Mouse (Mus musculus): Measurements from ENCODE around the gene Trip10. TPM values are rescaled to one million over a fixed set of nuclear protein-coding genes. Genes with fewer than 3 reads are reported as not detected.

Gene Trip10
- polyA plus RNA-seq, 1 experiment from 2014 or later = 32.5 TPM

GRCm38 (mm10) chr17:57219167-57219883, 29.9 kb upstream of the Trip10 start:
- no peaks in the 10 kb centered on the region for H3K4me1 ChIP-seq (replicated peaks; ENCODE audit: control insufficient read depth, insufficient read depth, low read length)
- DNase-seq (ENCODE audit: low spot score) = peak; percentile 82
- ATAC-seq (replicated peaks; ENCODE audit: low FRiP score) = no peak; the same call in 1 of the 2 replicates
- 18% methylated on average over 11 of the region's 11 CpGs for WGBS
- no peak overlapping the region for H3K4me2 ChIP-seq (ENCODE audit: low read depth, low read length, severe bottlenecking)
- no peak overlapping the region for H3K27ac ChIP-seq (ENCODE audit: low read depth, low read length)
- H3K4me3 ChIP-seq (ENCODE audit: low read depth, low read length) = no peak overlapping the region
- H3K9ac ChIP-seq (ENCODE audit: low read length) = no peak overlapping the region
- no peaks in the 10 kb centered on the region for H3K36me3 ChIP-seq (ENCODE audit: control insufficient read depth, insufficient read depth, low read length)
- no peaks in the 10 kb centered on the region for H3K9me3 ChIP-seq (ENCODE audit: control insufficient read depth, low read length)
- H3K27me3 ChIP-seq (ENCODE audit: control insufficient read depth, insufficient read depth, low read length) = no peaks in the 10 kb centered on the region

- DNase-seq (ENCODE audit: low spot score) (peak; percentile 54), ATAC-seq (replicated peaks; ENCODE audit: low FRiP score) (no peak)
- Histone ChIP-seq H3K9me3 (ENCODE audit: control insufficient read depth, low read length) (no peaks in the 10 kb centered on the region), H3K4me1 (replicated peaks; ENCODE audit: control insufficient read depth, insufficient read depth, low read length) (no peaks in the 10 kb centered on the region), H3K36me3 (ENCODE audit: control insufficient read depth, insufficient read depth, low read length) (no peaks in the 10 kb centered on the region), H3K27ac (ENCODE audit: low read depth, low read length) (no peak overlapping the region), H3K4me3 (ENCODE audit: low read depth, low read length) (no peak overlapping the region), H3K27me3 (ENCODE audit: control insufficient read depth, insufficient read depth, low read length) (no peaks in the 10 kb centered on the region), H3K9ac (ENCODE audit: low read length) (no peak overlapping the region), H3K4me2 (ENCODE audit: low read depth, low read length, severe bottlenecking) (no peak overlapping the region)
- 17% methylated on average over 3 of the region's 3 CpGs for WGBS
Measured at GRCm38 (mm10) chr17:57219884-57220207, 29.4 kb upstream of the Trip10 start.

DNA sequence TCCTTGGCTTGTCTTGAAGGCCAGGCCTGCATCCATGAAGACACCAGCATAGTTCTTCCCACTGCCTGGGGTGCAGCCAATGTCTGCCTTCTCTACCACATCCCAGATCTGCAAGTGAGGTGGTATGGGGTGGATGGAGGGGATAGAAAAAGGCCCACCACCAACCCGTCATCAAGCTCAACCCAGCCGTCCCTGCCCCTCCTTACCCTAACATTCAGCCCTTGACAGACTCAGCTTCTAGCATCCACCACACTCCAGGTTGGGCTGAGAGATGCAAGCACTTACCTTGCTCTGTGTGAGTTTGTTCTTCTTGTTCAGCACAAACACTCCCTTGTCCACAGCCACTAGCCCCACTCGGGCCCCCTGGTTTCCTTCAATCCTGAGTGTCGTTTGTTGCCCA, 27.3 kb upstream of the Trip10 start:
- no peaks in the 10 kb centered on the region for H3K27me3 ChIP-seq (ENCODE audit: control insufficient read depth, insufficient read depth, low read length)
- DNase-seq (ENCODE audit: low spot score) = peak; percentile 34
- H3K36me3 ChIP-seq (ENCODE audit: control insufficient read depth, insufficient read depth, low read length) = no peaks in the 10 kb centered on the region

GRCm38 (mm10) chr17:57223313-57223712, 25.9 kb upstream of the Trip10 start:
- Histone ChIP-seq H3K36me3 (ENCODE audit: control insufficient read depth, insufficient read depth, low read length) (no peaks in the 10 kb centered on the region), H3K27ac (ENCODE audit: low read depth, low read length) (no peak overlapping the region), H3K4me2 (ENCODE audit: low read depth, low read length, severe bottlenecking) (no peak overlapping the region), H3K27me3 (ENCODE audit: control insufficient read depth, insufficient read depth, low read length) (no peaks in the 10 kb centered on the region), H3K9ac (ENCODE audit: low read length) (no peak overlapping the region), H3K4me3 (ENCODE audit: low read depth, low read length) (no peak overlapping the region), H3K4me1 (replicated peaks; ENCODE audit: control insufficient read depth, insufficient read depth, low read length) (no peaks in the 10 kb centered on the region), H3K9me3 (ENCODE audit: control insufficient read depth, low read length) (no peaks in the 10 kb centered on the region)
- ATAC-seq (replicated peaks; ENCODE audit: low FRiP score) (no peak), DNase-seq (ENCODE audit: low spot score) (no peak)
- 84% methylated on average over 9 of the region's 9 CpGs for WGBS

More for the DNA sequence above, 27.3 kb upstream of the Trip10 start:
- no peak overlapping the region for H3K27ac ChIP-seq (ENCODE audit: low read depth, low read length)
- H3K4me3 ChIP-seq (ENCODE audit: low read depth, low read length) = no peak overlapping the region
- WGBS = 85% methylated on average over 4 of the region's 4 CpGs
- no peaks in the 10 kb centered on the region for H3K4me1 ChIP-seq (replicated peaks; ENCODE audit: control insufficient read depth, insufficient read depth, low read length)
- H3K9ac ChIP-seq (ENCODE audit: low read length) = no peak overlapping the region
- no peak for ATAC-seq (replicated peaks; ENCODE audit: low FRiP score)
- no peak overlapping the region for H3K4me2 ChIP-seq (ENCODE audit: low read depth, low read length, severe bottlenecking)
- H3K9me3 ChIP-seq (ENCODE audit: control insufficient read depth, low read length) = no peaks in the 10 kb centered on the region

- H3K9ac ChIP-seq (ENCODE audit: low read length) = no peak overlapping the region
- no peaks in the 10 kb centered on the region for H3K36me3 ChIP-seq (ENCODE audit: control insufficient read depth, insufficient read depth, low read length)
- H3K9me3 ChIP-seq (ENCODE audit: control insufficient read depth, low read length) = no peaks in the 10 kb centered on the region
- DNase-seq (ENCODE audit: low spot score) (no peak), ATAC-seq (replicated peaks; ENCODE audit: low FRiP score) (no peak)
- H3K4me2 ChIP-seq (ENCODE audit: low read depth, low read length, severe bottlenecking) = no peak overlapping the region
- no peak overlapping the region for H3K4me3 ChIP-seq (ENCODE audit: low read depth, low read length)
- no peak overlapping the region for H3K27ac ChIP-seq (ENCODE audit: low read depth, low read length)
- 97% methylated on average over 2 of the region's 2 CpGs for WGBS
- no peaks in the 10 kb centered on the region for H3K4me1 ChIP-seq (replicated peaks; ENCODE audit: control insufficient read depth, insufficient read depth, low read length)
- H3K27me3 ChIP-seq (ENCODE audit: control insufficient read depth, insufficient read depth, low read length) = no peaks in the 10 kb centered on the region
Measured at GRCm38 (mm10) chr17:57227468-57227867, 21.8 kb upstream of the Trip10 start.

DNA sequence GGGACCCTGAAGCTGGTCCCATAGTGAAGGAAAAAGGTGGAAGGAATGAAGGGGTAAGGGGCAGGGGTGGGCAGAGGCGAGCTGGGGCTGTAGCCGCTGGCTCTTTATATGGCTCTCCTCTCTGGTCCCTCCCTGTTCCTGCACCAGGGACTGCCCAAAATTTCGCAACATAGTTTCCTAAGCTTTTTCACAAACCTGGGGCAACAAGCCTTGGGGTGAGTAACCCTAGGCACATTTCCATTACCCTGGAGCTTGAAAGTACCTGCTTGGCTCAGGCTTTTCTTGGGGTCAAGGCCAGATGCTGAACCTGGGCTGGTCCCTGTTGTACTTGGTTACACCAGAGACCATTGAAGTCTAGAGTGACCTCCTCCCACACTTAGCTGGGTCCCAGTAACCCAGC, 21.2 kb upstream of the Trip10 start, which contains the start of gene C3:
C3 (minus strand) TSS at position 123 of the 400 bp plus-strand sequence.
- Histone ChIP-seq H3K27me3 (ENCODE audit: control insufficient read depth, insufficient read depth, low read length) (no peaks in the 10 kb centered on the region), H3K4me3 (ENCODE audit: low read depth, low read length) (no peak within 1 kb of the TSS), H3K4me1 (replicated peaks; ENCODE audit: control insufficient read depth, insufficient read depth, low read length) (no peaks in the 10 kb centered on the region), H3K4me2 (ENCODE audit: low read depth, low read length, severe bottlenecking) (no peak within 1 kb of the TSS), H3K27ac (ENCODE audit: low read depth, low read length) (no peak within 1 kb of the TSS), H3K9me3 (ENCODE audit: control insufficient read depth, low read length) (no peaks in the 10 kb centered on the region), H3K9ac (ENCODE audit: low read length) (no peak within 1 kb of the TSS), H3K36me3 (ENCODE audit: control insufficient read depth, insufficient read depth, low read length) (no peaks in the 10 kb centered on the region)
- ATAC-seq (replicated peaks; ENCODE audit: low FRiP score) (no peak), DNase-seq (ENCODE audit: low spot score) (no peak)
- WGBS = 92% methylated on average over 3 of the region's 3 CpGs

GRCm38 (mm10) chr17:57228873-57229272, 20.4 kb upstream of the Trip10 start:
- Histone ChIP-seq H3K4me3 (ENCODE audit: low read depth, low read length) (no peak overlapping the region), H3K27ac (ENCODE audit: low read depth, low read length) (no peak overlapping the region), H3K9me3 (ENCODE audit: control insufficient read depth, low read length) (no peaks in the 10 kb centered on the region), H3K27me3 (ENCODE audit: control insufficient read depth, insufficient read depth, low read length) (no peaks in the 10 kb centered on the region), H3K4me1 (replicated peaks; ENCODE audit: control insufficient read depth, insufficient read depth, low read length) (no peaks in the 10 kb centered on the region), H3K4me2 (ENCODE audit: low read depth, low read length, severe bottlenecking) (no peak overlapping the region), H3K36me3 (ENCODE audit: control insufficient read depth, insufficient read depth, low read length) (no peaks in the 10 kb centered on the region), H3K9ac (ENCODE audit: low read length) (no peak overlapping the region)
- DNase-seq (ENCODE audit: low spot score) (no peak), ATAC-seq (replicated peaks; ENCODE audit: low FRiP score) (no peak)
- WGBS = 89% methylated on average over 3 of the region's 3 CpGs

DNA sequence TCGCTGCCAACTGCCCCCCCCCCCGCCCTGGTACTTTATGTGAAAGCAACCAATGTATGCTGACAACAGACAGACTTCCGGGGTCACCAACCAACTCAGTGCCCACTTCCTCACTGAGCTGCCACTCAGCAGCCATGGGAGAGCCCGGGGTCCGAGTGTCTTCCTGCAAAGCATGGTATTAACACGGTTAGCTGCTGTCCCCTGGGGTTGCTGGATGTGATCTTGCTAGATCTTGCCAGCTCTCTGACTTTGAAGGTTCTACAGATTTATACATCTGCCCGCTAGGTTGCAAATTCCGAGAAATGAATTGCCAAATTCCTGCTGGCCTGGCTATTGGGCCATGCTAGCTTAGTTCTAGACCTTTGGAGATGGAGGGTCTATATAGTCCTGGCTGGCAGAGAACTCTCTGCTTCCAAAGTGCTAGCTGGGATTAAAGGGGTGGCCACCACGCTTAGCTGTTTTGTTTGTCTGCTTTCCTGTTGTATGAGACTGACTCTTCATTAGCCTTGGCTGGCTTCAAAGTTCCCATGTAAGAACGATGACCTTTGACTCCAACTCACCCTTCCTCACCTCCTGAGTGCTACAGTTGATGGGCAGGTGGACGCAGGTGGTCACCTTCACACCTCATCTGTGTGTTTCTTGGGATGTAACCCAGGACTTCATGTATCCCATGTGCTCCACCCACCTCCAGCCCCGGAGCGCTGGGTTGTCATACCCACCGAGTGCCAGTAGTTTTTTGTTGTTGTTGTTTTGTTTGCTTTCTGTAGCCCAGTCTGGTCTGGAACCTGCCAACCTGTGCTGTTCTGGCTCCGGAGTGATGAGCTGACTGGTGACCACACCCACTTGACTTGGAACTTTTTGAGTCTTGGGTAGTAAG, 19.2 kb upstream of the Trip10 start:
- H3K9ac ChIP-seq (ENCODE audit: low read length) = no peak overlapping the region
- H3K4me1 ChIP-seq (replicated peaks; ENCODE audit: control insufficient read depth, insufficient read depth, low read length) = no peaks in the 10 kb centered on the region
- no peaks in the 10 kb centered on the region for H3K27me3 ChIP-seq (ENCODE audit: control insufficient read depth, insufficient read depth, low read length)
- DNase-seq (ENCODE audit: low spot score) (no peak), ATAC-seq (replicated peaks; ENCODE audit: low FRiP score) (no peak)
- WGBS = 84% methylated on average over 15 of the region's 15 CpGs
- H3K27ac ChIP-seq (ENCODE audit: low read depth, low read length) = no peak overlapping the region
- no peaks in the 10 kb centered on the region for H3K9me3 ChIP-seq (ENCODE audit: control insufficient read depth, low read length)
- no peak overlapping the region for H3K4me3 ChIP-seq (ENCODE audit: low read depth, low read length)
- H3K36me3 ChIP-seq (ENCODE audit: control insufficient read depth, insufficient read depth, low read length) = no peaks in the 10 kb centered on the region; the same call in 1 of the 2 replicates
- no peak overlapping the region for H3K4me2 ChIP-seq (ENCODE audit: low read depth, low read length, severe bottlenecking)

Measured in forebrain, embryonic 11.5 days (tissue).